Mouse (Mus musculus): ENCODE data around the gene Sept1.

- TF ChIP-seq POLR2A (IDR thresholded peaks at IDR 0.05; ENCODE audit: control insufficient read depth, extremely low read depth, insufficient read depth, low read length, poor library complexity) (no peak), CTCF (IDR thresholded peaks at IDR 0.05; ENCODE audit: borderline replicate concordance, control insufficient read depth, extremely low read depth, insufficient read depth, low read length, poor library complexity) (no peak)
These were observed 56.0 kb downstream of the Sept1 start for GRCm38 (mm10) chr7:127176937-127177336.
